ENCODE assay signal across 8 mouse cellular contexts in genomic region chr11:100970557-100970937, GRCm38 (mm10). TPM values are rescaled to one million over a fixed set of nuclear protein-coding genes. Genes with fewer than 3 reads are reported as not detected.
A peak's percentile ranks its signal among the peaks of the same experiment; 100 is the strongest.
DNase-seq lines count a peak whose midpoint lies in the region; ATAC-seq and TF ChIP-seq lines count a peak whose summit lies in the region.

Cavin1 (minus strand) TSS chr11:100970887.

- peak within 1 kb of the TSS; percentile 76 for H3K9ac ChIP-seq in intestine, embryonic 15.5 days

- TF ChIP-seq POLR2A in cortical plate, adult 2 months (IDR thresholded peaks at IDR 0.05; ENCODE audit: extremely low read depth, insufficient read depth, low read length) = peak; percentile 53; the same call in 1 of the 2 replicates

- peak within 1 kb of the TSS; percentile 72 for H3K27ac ChIP-seq in cortical plate, adult 2 months (ENCODE audit: insufficient read depth, low read length)
- H3K27ac ChIP-seq in intestine, embryonic 15.5 days = peak within 1 kb of the TSS; percentile 91
- peak within 1 kb of the TSS; percentile 56 for H3K27ac ChIP-seq in limb, embryonic 10.5 days

- TF ChIP-seq CTCF in cortical plate, adult 2 months (IDR thresholded peaks at IDR 0.05; ENCODE audit: extremely low read depth, insufficient read depth, low read length) = no peak

- WGBS in intestine, embryonic 15.5 days = 2% methylated on average over 20 of the region's 20 CpGs
- WGBS in limb, embryonic 10.5 days = 2% methylated on average over 20 of the region's 20 CpGs

- ATAC-seq in frontal cortex, adult (ENCODE audit: low TSS enrichment) = 0 out of 2 replicates have a peak, but pooled peaks have one; percentile 23
- ATAC-seq in intestine, embryonic 15.5 days = peak; percentile 90

- H3K9me3 ChIP-seq in intestine, embryonic 15.5 days = no peaks in the 10 kb centered on the region
- H3K9me3 ChIP-seq in limb, embryonic 10.5 days (replicated peaks) = no peaks in the 10 kb centered on the region

- H3K4me2 ChIP-seq in intestine, embryonic 15.5 days (replicated peaks) = peak within 1 kb of the TSS; percentile 88

- H3K27me3 ChIP-seq in intestine, embryonic 15.5 days (replicated peaks) = 0 out of 2 replicates have a peak, but pooled peaks cover 3% of the 10 kb centered on the region
- H3K27me3 ChIP-seq in limb, embryonic 10.5 days (ENCODE audit: low read depth, poor library complexity, severe bottlenecking) = peaks cover 97% of the 10 kb centered on the region

- no peak for DNase-seq in frontal cortex, postnatal 25 days (ENCODE audit: low spot score in 2 of 2)
- DNase-seq in gastrocnemius, postnatal 4 days (ENCODE audit: low spot score in 2 of 2) = peak; percentile 99
- peak; percentile 61 for DNase-seq in limb, embryonic 10.5 days (ENCODE audit: low spot score)
- DNase-seq in mesoderm, embryonic 11.5 days (ENCODE audit: low read depth, low spot score) = peak; percentile 59
- peak; percentile 57 to 62 for DNase-seq in spleen, postnatal 36 days (ENCODE audit: low spot score in 2 of 2)

- H3K36me3 ChIP-seq in intestine, embryonic 15.5 days = no peaks in the 10 kb centered on the region
- no peaks in the 10 kb centered on the region for H3K36me3 ChIP-seq in limb, embryonic 10.5 days

- H3K4me3 ChIP-seq in cortical plate, adult 2 months (ENCODE audit: insufficient read depth, low read length) = peak within 1 kb of the TSS; percentile 50
- peak within 1 kb of the TSS; percentile 69 for H3K4me3 ChIP-seq in intestine, embryonic 15.5 days (replicated peaks)
- H3K4me3 ChIP-seq in limb, embryonic 10.5 days = peak within 1 kb of the TSS; percentile 55

- no peaks in the 10 kb centered on the region for H3K4me1 ChIP-seq in cortical plate, adult 2 months (ENCODE audit: control insufficient read depth, insufficient read depth, low read length)
- H3K4me1 ChIP-seq in intestine, embryonic 15.5 days (replicated peaks) = peaks cover 27% of the 10 kb centered on the region
- peaks cover 20% of the 10 kb centered on the region for H3K4me1 ChIP-seq in limb, embryonic 10.5 days

RNA-seq across cellular contexts. Expression of gene Cavin1, which starts in this region (rescaled TPM):
- polyA plus RNA-seq in cortical plate, adult 2 months (2012; rRNA removed) = 20.0 and 21.1 TPM in 2 replicates
- 100 to 1,000 TPM; 385 to 413 TPM for total RNA-seq in gastrocnemius, postnatal 4 days (2021)
- polyA plus RNA-seq in intestine, embryonic 15.5 days (2015; fragmentation: Nextera tagmentation; extraction: Ambion mirVana) = 223 and 237 TPM in 2 replicates
- polyA plus RNA-seq in limb, embryonic 10.5 days (2016; fragmentation: Nextera tagmentation; extraction: Ambion mirVana) = 21.9 and 24.6 TPM in 2 replicates

Comparison
In these comparisons a context has a peak if more than half of its experiments do, and no peak if none do; other contexts are left out.
1. DNase-seq: peak in gastrocnemius, postnatal 4 days (2 of 2), limb, embryonic 10.5 days (single experiment), mesoderm, embryonic 11.5 days (single experiment) and spleen, postnatal 36 days (2 of 2); none in frontal cortex, postnatal 25 days (0 of 2).
2. Peak in every context shown above with its lines, with median percentiles within 50 percentile points of each other: H3K27ac ChIP-seq and H3K4me3 ChIP-seq.